Mouse (Mus musculus) E14TG2a.4 (cell line): ENCODE results near the gene Eya2.

Experiments used
- H3K27me3 ChIP-seq: 2 replicates; pipeline ENCODE4 v1.6.1; 2014; ENCODE audit warnings: low read length, control low read depth; ENCODE audit not compliant: insufficient read depth
- H3K36me3 ChIP-seq: 2 replicates; pipeline ENCODE4 v1.6.1; 2014; ENCODE audit warnings: low read length, control low read depth; ENCODE audit not compliant: insufficient read depth
- H3K4me1 ChIP-seq: replicated peaks from 2 replicates; pipeline ENCODE4 v1.6.1; 2014; ENCODE audit warnings: low read depth, low read length, control low read depth
- H3K4me3 ChIP-seq: replicated peaks from 2 replicates; pipeline ENCODE4 v1.5.1; 2014; ENCODE audit warnings: mild to moderate bottlenecking, low read length
- H3K9me3 ChIP-seq: 2 replicates; pipeline ENCODE4 v1.6.1; 2014; ENCODE audit warnings: low read length, control low read depth
- CTCF ChIP-seq: conservative IDR thresholded peaks from 2 replicates; pipeline ENCODE4 v1.5.1; 2014; ENCODE audit warnings: low read length
- NANOG ChIP-seq: IDR thresholded peaks from 2 replicates; pipeline ENCODE4 v1.6.1; 2014; ENCODE audit warnings: borderline replicate concordance, low read length, mixed read lengths
- POU5F1 ChIP-seq: IDR thresholded peaks from 2 replicates; pipeline ENCODE4 v1.6.1; 2014; ENCODE audit warnings: low read length, borderline replicate concordance

The Eya2 gene

DNA sequence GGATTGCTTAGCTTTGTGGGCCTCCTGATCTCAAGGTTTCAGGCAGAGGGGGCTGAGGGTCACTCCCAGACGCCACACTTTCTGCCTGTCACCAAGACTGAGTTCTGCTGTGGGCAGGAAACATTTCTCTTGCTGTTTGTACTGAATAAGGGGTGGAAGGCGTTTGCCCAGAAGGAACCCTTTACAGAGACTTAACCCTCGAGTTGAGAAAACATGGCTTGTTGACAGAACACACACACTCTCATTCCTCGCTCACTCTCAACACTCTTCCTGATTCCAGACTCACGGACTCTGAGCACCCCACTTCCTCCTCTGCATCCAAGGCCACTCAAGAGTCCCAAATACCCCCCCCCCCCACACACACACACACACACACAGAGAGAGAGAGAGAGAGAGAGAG lies 3.3 kb downstream of the Eya2 start:
- no peaks in the 10 kb centered on the region for H3K36me3 ChIP-seq
- H3K27me3 ChIP-seq: peaks cover 67% of the 10 kb centered on the region
- TF ChIP-seq CTCF (no peak), NANOG (no peak), POU5F1 (no peak)
- H3K4me3 ChIP-seq: no peak overlapping the region
- 0 out of 2 replicates have a peak, but pooled peaks cover 3% of the 10 kb centered on the region for H3K9me3 ChIP-seq
- H3K4me1 ChIP-seq: peaks cover 10% of the 10 kb centered on the region

DNA sequence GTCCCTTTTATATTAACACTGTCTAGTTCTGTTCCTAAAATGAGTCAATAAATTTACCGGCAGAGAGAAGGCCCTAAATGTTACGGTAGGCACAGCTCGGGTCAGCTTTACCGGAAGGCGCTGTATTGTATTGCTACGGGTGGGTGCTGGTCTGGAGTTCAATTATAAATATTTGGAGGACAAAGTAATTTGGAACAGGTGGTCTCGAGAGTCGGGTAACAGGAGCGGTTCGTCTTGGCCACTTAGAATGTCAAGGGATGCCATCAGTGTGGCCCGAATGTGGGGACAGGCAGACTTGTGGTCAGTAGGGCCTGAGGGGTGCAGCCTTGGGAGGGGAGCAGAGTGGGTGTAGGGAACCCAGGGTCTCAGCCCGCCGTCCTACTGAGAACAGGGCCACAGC lies 4.7 kb downstream of the Eya2 start:
- Histone ChIP-seq H3K4me1 (peaks cover 10% of the 10 kb centered on the region), H3K9me3 (no peaks in the 10 kb centered on the region), H3K4me3 (no peak overlapping the region), H3K27me3 (peaks cover 60% of the 10 kb centered on the region), H3K36me3 (no peaks in the 10 kb centered on the region)
- TF ChIP-seq POU5F1: no peak

DNA sequence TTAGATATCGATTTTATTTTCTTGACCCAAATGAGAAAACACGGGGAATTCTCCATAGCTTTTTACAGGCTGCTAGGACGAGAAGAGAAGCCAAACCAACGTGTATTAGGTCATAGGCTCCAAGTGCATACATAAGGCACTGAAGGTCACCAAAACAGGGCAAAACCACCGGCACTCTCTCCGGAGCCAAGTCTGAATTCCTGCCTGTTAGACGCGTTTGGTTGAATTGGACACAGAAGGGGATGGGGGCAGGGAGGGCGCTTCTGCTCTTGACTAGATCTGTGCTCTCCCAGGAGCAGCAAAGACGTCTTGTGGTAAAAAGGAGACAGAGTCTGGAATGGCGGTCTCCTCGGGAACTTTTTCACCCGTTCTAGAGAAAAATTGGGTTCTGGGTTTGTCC lies 6.1 kb downstream of the Eya2 start:
- TF ChIP-seq NANOG: no peak
- TF ChIP-seq POU5F1: no peak
- TF ChIP-seq CTCF: no peak
- Histone ChIP-seq H3K27me3 (peaks cover 48% of the 10 kb centered on the region), H3K4me3 (no peak overlapping the region)

DNA sequence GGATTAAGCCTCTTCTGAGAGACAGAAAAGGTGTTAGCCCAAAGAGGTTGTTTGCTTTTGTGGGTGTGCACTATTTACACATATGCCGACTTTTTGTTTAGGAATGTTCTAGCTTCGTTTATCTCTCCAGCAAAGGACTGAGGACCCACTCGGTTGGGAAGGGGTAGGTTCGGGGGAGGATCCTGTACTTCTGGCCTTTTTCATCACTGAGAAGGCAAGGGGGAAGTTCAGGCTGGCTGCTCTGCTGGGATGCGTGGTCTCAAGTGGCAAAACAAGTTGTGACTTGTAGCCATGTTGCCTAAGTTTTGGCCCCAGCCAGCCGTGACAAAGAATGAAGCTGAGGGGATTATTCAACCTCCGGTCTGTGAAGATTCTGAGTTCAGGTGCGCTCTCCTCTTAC lies 6.8 kb downstream of the Eya2 start:
- Histone ChIP-seq H3K4me3 (no peak overlapping the region), H3K4me1 (no peaks in the 10 kb centered on the region; the same call in 1 of the 2 replicates), H3K9me3 (no peaks in the 10 kb centered on the region), H3K36me3 (no peaks in the 10 kb centered on the region), H3K27me3 (peaks cover 44% of the 10 kb centered on the region)
- TF ChIP-seq NANOG (no peak), POU5F1 (no peak), CTCF (no peak)

More for the DNA sequence above, 6.1 kb downstream of the Eya2 start:
- H3K36me3 ChIP-seq: no peaks in the 10 kb centered on the region
- no peaks in the 10 kb centered on the region for H3K9me3 ChIP-seq
- H3K4me1 ChIP-seq: peaks cover 2% of the 10 kb centered on the region; the same call in 1 of the 2 replicates

DNA sequence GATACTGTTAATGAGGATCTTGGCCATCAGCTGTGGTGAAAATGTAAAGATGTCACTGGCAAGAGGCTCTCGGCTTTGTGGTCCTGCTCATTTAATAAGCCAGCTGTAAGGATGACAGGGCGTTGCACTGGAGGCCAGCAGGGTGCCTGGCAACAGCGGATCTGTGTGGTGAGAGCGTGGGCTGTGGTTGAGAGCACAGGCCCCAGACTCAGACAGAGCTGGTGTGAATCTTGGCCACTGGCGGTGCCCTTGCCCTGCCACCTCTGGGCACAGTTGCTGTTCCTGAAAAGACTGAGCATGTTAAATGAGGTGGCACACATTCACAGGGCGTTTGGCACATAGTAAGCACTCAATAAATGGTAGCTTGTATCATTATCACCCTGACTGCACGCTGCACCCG lies 8.9 kb downstream of the Eya2 start:
- peaks cover 31% of the 10 kb centered on the region for H3K27me3 ChIP-seq
- H3K9me3 ChIP-seq: no peaks in the 10 kb centered on the region
- TF ChIP-seq NANOG (no peak), POU5F1 (no peak), CTCF (no peak)
- H3K4me1 ChIP-seq: no peaks in the 10 kb centered on the region; the same call in 1 of the 2 replicates
- H3K4me3 ChIP-seq: no peak overlapping the region
- no peaks in the 10 kb centered on the region for H3K36me3 ChIP-seq

DNA sequence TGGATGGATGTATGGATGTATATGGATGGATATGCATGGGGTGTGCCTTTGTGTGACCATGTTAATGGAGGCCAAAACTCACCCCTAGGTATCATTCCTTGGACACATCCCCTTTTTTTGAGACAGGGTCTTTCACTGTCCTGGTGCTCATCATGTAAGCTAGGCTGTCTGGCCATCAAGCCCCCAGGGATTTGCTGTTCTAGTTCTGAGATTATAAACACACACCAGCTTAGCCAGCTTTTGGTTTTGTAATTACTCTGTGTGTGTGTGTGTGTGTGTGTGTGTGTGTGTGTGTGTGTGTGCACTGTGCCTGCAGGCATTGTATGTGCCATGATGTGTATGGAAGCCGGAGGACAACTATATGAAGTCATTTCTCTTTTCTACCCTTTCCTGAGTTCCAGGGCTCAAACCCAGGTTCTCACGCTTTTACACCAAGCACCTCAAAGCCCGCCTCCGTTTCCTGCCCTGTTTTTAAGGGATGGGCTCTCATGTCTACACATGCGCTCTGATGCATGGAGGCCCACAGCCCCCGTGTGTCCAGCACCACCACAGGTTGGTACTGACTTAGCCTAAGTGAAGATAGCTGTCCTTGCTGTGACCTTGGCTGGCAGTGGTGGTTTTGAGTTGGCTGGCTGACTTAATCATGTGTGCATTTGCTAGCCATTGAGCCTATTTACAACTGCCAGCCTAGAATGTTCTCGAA lies 16.9 kb downstream of the Eya2 start:
- TF ChIP-seq CTCF (no peak), POU5F1 (no peak), NANOG (no peak)
- peaks cover 3% of the 10 kb centered on the region for H3K9me3 ChIP-seq
- H3K4me1 ChIP-seq: peaks cover 3% of the 10 kb centered on the region; the same call in 1 of the 2 replicates
- no peaks in the 10 kb centered on the region for H3K36me3 ChIP-seq
- peaks cover 8% of the 10 kb centered on the region; the same call in 1 of the 2 replicates for H3K27me3 ChIP-seq
- H3K4me3 ChIP-seq: no peak overlapping the region

DNA sequence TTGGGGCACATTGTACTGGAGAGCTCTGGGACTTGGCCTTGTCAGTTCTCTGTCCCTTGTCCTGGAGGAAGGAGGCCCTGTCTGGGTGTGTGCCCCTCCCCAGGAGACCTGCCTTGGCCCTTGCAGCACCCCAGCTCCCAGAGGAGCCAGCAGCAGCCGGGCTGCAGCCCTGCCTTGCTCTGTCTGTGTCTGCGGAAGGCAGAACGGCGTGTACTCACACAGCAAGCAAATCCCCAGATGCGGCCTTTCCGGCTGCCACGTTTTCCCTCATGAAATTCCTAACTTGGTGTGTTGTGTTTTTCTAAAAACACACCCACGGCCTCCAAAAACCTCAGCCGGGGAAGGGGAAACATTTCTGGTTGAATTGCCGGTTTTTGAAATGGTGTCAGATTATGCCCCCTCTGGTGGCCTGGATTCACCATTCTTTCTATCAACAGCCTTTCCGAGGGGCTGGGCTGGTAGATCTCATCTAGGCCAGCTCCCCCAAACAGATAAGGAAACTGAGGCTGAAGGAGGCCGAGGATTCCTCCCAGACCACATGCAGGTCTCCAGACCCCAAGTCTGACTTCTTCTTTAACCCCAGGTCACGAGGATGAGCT lies 19.0 kb downstream of the Eya2 start:
- Histone ChIP-seq H3K4me1 (peaks cover 3% of the 10 kb centered on the region; the same call in 1 of the 2 replicates), H3K4me3 (no peak overlapping the region), H3K9me3 (peaks cover 7% of the 10 kb centered on the region), H3K27me3 (0 out of 2 replicates have a peak, but pooled peaks cover 6% of the 10 kb centered on the region), H3K36me3 (no peaks in the 10 kb centered on the region)
- TF ChIP-seq NANOG: no peak
- TF ChIP-seq POU5F1: no peak
- TF ChIP-seq CTCF: no peak; the same call in 1 of the 2 replicates

DNA sequence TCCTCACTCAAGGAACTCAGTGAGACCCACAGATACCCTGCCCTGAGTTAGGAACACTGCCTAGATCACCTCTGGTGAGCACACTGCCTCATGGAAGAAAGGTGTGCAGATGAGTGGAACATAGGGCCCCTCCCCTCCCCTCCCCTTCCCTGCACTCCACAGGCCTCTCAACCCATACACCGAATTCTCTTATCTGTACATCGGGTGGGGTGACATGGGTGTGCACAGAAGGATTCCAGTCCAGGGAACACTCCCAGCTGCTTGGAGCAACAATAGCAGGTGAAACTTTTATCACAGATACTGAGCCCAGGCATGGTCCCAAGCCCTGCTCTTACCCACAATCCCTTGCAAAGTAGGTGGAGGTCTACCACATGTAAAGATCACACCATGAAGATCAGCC lies 26.7 kb downstream of the Eya2 start:
- no peaks in the 10 kb centered on the region for H3K36me3 ChIP-seq
- H3K4me1 ChIP-seq: no peaks in the 10 kb centered on the region
- H3K4me3 ChIP-seq: no peak overlapping the region
- peaks cover 11% of the 10 kb centered on the region for H3K27me3 ChIP-seq
- TF ChIP-seq POU5F1 (no peak), NANOG (no peak)
- peaks cover 6% of the 10 kb centered on the region for H3K9me3 ChIP-seq
